Mouse (Mus musculus): ENCODE data around the gene Rbm28. TPM values are rescaled to one million over a fixed set of nuclear protein-coding genes. Genes with fewer than 3 reads are reported as not detected.

Rbm28 gene
- total and polyA plus RNA-seq, 3 experiments, result 37.6 to 103 (median 56.2) TPM

DNA sequence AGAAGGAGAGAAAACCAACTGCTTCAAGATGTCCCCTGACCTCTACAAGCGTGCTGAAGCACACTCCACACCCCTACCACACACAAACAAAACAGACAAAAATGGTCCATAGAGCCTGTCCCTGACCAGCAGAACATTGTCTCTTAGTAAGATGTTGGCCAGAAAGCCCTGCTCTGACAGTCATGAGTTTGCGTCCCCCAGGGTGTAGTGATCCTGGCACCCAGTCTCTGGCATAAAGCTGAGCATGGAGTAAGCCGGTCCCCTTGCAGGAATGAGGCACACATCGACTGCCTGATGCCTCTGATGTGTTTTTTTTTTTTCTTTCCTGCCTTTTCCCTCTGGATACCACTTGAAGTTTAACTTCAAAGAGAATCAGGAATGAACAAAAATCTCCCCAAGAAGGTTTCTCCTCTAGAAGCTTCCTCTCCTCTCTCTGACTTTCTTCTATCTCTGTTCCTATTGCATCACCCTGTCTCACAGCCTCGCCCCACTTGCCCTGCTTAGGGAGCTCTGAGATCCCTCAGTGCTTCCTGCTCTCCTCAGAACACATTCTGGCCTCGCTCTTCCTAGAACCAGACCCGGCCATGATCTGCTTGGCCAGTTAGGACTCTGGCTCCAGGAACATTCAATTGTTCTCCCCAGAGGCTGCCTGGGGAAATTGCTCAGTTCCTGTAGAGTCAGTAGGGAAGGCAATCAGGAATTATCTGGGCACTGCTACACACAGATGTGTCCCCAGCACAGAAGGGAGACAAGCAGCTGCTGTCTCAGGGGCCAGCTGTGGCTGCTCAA lies 76.7 kb downstream of the Rbm28 start:
- Histone ChIP-seq H3K27ac (ENCODE audit: insufficient read depth, low read depth) (no peak overlapping the region), H3K4me3 (replicated peaks in 1 of 3; ENCODE audit: low read depth in 2 of 3, low read length in 2 of 3, poor library complexity in 1 of 3) (no peak overlapping the region), H3K9me3 (replicated peaks; ENCODE audit: low read length) (no peaks in the 10 kb centered on the region), H3K79me2 (replicated peaks; ENCODE audit: control insufficient read depth, extremely low read depth, insufficient read depth, poor library complexity, severe bottlenecking) (no peaks in the 10 kb centered on the region), H3K4me2 (ENCODE audit: insufficient read depth, low read depth, poor library complexity, severe bottlenecking) (no peak overlapping the region), H3K36me3 (replicated peaks in 1 of 2; ENCODE audit: control insufficient read depth in 1 of 2, insufficient read depth in 1 of 2, low read length in 1 of 2) (no peaks in the 10 kb centered on the region), H3K4me1 (ENCODE audit: control insufficient read depth in 1 of 2, insufficient read depth in 2 of 2) (peaks cover 9 to 11% of the 10 kb centered on the region in 2 experiments), H3K27me3 (replicated peaks) (peaks cover 22% of the 10 kb centered on the region), H3K9ac (ENCODE audit: insufficient read depth, low read depth) (peak overlapping the region; percentile 49; the same call in 1 of the 2 replicates)
- dilution Hi-C loops (cut with MboI; ENCODE audit: extremely low pct_ligation_motif_present, extremely low pct_unique_long_range_greater_than_20kb, low sequenced_read_pairs) (no loop called here), in situ Hi-C loops (cut with MboI; ENCODE audit: low pct_ligation_motif_present, low pct_unique_long_range_greater_than_20kb, low sequenced_read_pairs) (no loop called here)
- no peak for TF ChIP-seq IRF4 (IDR thresholded peaks at IDR 0.05; ENCODE audit: low read depth, low read length)
- TF ChIP-seq MAX (IDR thresholded peaks at IDR 0.05; ENCODE audit: low read length), result no peak
- TF ChIP-seq BHLHE40 (IDR thresholded peaks at IDR 0.05; ENCODE audit: low read depth, low read length), result no peak
- TF ChIP-seq NRF1 (IDR thresholded peaks at IDR 0.05; ENCODE audit: low read depth, low read length), result no peak
- TF ChIP-seq JUND (conservative IDR thresholded peaks at IDR 0.05; ENCODE audit: low read depth, low read length), result no peak
- no peak for TF ChIP-seq NELFE (IDR thresholded peaks at IDR 0.05; ENCODE audit: low read depth, low read length)
- no peak for TF ChIP-seq TCF12 (IDR thresholded peaks at IDR 0.05; ENCODE audit: low read depth, low read length)
- no peak for TF ChIP-seq RAD21 (IDR thresholded peaks at IDR 0.05; ENCODE audit: low read depth, low read length)
- TF ChIP-seq SIN3A (IDR thresholded peaks at IDR 0.05; ENCODE audit: low read length), result no peak
- no peak for TF ChIP-seq JUN (IDR thresholded peaks at IDR 0.05; ENCODE audit: insufficient read depth, low read depth, low read length)
- TF ChIP-seq CTCF (conservative IDR thresholded peaks at IDR 0.05 in 1 of 2, IDR thresholded peaks at IDR 0.05 in 1 of 2; ENCODE audit: low read depth in 2 of 2, low read length in 2 of 2), result no peak
- TF ChIP-seq CHD2 (IDR thresholded peaks at IDR 0.05; ENCODE audit: low read length), result no peak
- no peak for TF ChIP-seq RCOR1 (conservative IDR thresholded peaks at IDR 0.05; ENCODE audit: low read depth, low read length)
- DNase-seq (ENCODE audit: extremely low read depth), result peak; percentile 12

DNA sequence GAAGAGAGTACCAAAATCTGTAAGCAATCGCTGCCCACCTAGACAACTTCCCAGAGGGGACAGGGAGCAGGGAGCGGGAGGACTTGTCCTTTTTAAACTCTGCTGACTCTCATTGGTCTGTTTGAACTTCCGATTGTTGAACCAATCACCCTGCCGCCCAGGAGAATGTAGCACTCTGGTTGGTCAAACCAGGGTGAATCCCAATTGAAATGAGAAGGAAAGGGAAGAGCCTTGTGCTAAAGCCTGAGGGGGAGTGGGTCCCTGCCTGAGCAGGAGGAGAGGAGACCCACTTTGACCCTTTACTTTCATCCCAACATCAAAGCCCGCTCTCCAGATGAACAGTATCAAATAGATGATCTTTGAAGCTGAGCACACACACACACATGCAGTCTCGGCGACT lies 80.4 kb downstream of the Rbm28 start:
- Histone ChIP-seq H3K9ac (ENCODE audit: insufficient read depth, low read depth) (no peak overlapping the region), H3K4me3 (replicated peaks in 1 of 3; ENCODE audit: low read depth in 2 of 3, low read length in 2 of 3, poor library complexity in 1 of 3) (no peak overlapping the region), H3K36me3 (replicated peaks in 1 of 2; ENCODE audit: control insufficient read depth in 1 of 2, insufficient read depth in 1 of 2, low read length in 1 of 2) (no peaks in the 10 kb centered on the region), H3K4me2 (ENCODE audit: insufficient read depth, low read depth, poor library complexity, severe bottlenecking) (no peak overlapping the region), H3K27ac (ENCODE audit: insufficient read depth, low read depth) (no peak overlapping the region), H3K79me2 (replicated peaks; ENCODE audit: control insufficient read depth, extremely low read depth, insufficient read depth, poor library complexity, severe bottlenecking) (no peaks in the 10 kb centered on the region), H3K27me3 (replicated peaks) (peaks cover 4% of the 10 kb centered on the region), H3K9me3 (replicated peaks; ENCODE audit: low read length) (no peaks in the 10 kb centered on the region), H3K4me1 (ENCODE audit: control insufficient read depth in 1 of 2, insufficient read depth in 2 of 2) (peaks cover 13 to 16% of the 10 kb centered on the region in 2 experiments)
- in situ Hi-C loops (cut with MboI; ENCODE audit: low pct_ligation_motif_present, low pct_unique_long_range_greater_than_20kb, low sequenced_read_pairs), result no loop called here
- no peak for DNase-seq (ENCODE audit: extremely low read depth)
- TF ChIP-seq ZKSCAN1 (IDR thresholded peaks at IDR 0.05; ENCODE audit: borderline replicate concordance, low read depth, low read length) (no peak), IRF4 (IDR thresholded peaks at IDR 0.05; ENCODE audit: low read depth, low read length) (no peak), MEF2A (IDR thresholded peaks at IDR 0.05; ENCODE audit: borderline replicate concordance, low read depth, low read length) (no peak), MYC (IDR thresholded peaks at IDR 0.05; ENCODE audit: low read depth, low read length) (no peak), NRF1 (IDR thresholded peaks at IDR 0.05; ENCODE audit: low read depth, low read length) (no peak), POLR2AphosphoS2 (IDR thresholded peaks at IDR 0.05; ENCODE audit: low read depth, low read length) (no peak), USF2 (conservative IDR thresholded peaks at IDR 0.05; ENCODE audit: low read depth, low read length) (no peak), PAX5 (IDR thresholded peaks at IDR 0.05; ENCODE audit: low read length) (no peak), POLR2A (IDR thresholded peaks at IDR 0.05; ENCODE audit: low read depth, low read length) (no peak), MXI1 (IDR thresholded peaks at IDR 0.05; ENCODE audit: low read depth, low read length) (no peak), GABPA (IDR thresholded peaks at IDR 0.05; ENCODE audit: insufficient replicate concordance, low read depth, low read length) (no peak), CHD1 (IDR thresholded peaks at IDR 0.05; ENCODE audit: low read depth, low read length) (no peak), EP300 (IDR thresholded peaks at IDR 0.05; ENCODE audit: low read length) (no peak), JUND (conservative IDR thresholded peaks at IDR 0.05; ENCODE audit: low read depth, low read length) (no peak), MAX (IDR thresholded peaks at IDR 0.05; ENCODE audit: low read length) (no peak), ZNF384 (IDR thresholded peaks at IDR 0.05; ENCODE audit: low read depth, low read length) (no peak), RAD21 (IDR thresholded peaks at IDR 0.05; ENCODE audit: low read depth, low read length) (no peak), CTCF (conservative IDR thresholded peaks at IDR 0.05 in 1 of 2, IDR thresholded peaks at IDR 0.05 in 1 of 2; ENCODE audit: low read depth in 2 of 2, low read length in 2 of 2) (no peak), SMC3 (IDR thresholded peaks at IDR 0.05; ENCODE audit: low read depth, low read length) (no peak), MAFK (IDR thresholded peaks at IDR 0.05; ENCODE audit: insufficient replicate concordance, low read length) (no peak)
- dilution Hi-C loops (cut with MboI; ENCODE audit: extremely low pct_ligation_motif_present, extremely low pct_unique_long_range_greater_than_20kb, low sequenced_read_pairs), result no loop called here
